Mouse (Mus musculus) telencephalon, adult 2 months (tissue): ENCODE measurements around the gene Dcaf11.

ENCODE experiments used
- DNase-seq: peaks from one replicate; pipeline ENCODE4 v3.0.0-alpha.2; 2011; ENCODE audit warnings: low read depth, low spot score

Dcaf11 gene

DNA sequence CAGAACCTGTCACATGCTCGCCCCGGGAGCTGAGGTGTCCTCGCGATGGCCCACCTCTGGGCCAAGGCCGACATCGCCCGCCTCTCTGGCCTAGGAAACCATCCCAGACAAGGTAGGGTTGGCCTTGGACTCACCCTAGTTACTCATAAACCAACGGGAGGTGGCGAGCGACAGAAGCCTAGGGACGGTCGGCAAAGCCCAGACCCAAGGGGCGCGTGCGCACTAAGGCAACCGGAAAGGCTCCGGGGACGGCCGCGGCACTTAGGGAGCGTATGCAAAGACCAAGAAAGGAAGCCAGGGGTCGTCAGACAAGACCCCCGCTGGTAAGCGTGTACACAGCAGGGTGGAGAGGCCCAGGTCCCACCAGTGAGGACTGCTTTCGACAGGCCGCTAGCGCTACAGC lies at the start of gene Dcaf11:
Gene Dcaf11, plus strand, starts transcription at position 208 of the 403 bp plus-strand sequence.
- DNase-seq, result peak; percentile 89

DNA sequence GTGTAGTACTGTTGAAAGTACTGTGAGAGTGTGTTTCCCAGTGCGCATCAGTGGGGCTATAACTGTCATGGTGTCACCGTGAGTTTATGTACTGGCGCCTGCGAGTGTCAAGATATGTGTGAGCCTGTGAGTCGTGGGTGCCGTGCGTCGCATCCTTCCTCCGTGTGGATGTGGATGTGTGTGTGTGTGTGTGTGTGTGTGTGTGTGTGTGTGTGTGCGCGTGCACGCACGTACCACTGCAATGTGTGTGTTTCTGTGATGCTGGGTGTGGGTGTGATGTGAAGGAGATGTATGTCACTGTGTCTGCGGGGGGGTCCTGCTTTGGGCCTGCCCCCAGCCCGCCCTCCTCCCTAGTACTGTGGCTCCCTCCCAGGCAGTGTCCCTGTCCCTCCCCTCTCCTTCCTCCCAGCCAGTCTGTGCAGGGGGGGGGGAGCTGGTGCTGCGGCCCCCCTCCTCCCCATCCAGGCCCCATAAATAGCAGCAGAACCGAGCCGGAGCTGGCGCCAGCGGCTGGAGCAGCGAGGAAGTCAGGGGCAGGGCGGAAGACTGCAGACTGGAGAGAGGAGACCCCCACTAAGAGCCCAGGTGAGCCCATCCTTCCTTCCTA lies 49.6 kb upstream of the Dcaf11 start, which contains the start of gene Cpne6:
Gene Cpne6, plus strand, starts transcription at position 321 of the 607 bp plus-strand sequence.
- no peak for DNase-seq

DNA sequence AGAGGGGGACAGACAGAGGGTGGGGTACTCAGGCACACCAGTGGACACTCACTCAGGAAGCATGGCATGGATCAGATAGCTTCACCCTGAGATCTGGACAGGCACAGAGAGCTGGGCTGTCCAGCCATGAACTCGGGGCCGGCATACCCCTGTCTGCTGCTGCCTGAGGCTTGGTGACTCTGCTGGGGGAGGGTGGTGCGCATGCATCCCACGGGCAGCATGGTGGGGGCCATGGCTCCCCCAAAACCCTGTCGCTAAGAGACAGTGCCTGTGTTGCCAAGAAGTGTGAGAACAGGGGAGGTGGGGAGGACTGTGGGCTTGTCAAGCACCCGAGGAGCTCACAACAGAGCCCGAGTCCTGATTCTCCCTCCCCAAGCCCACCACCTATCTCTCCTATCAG lies 48.8 kb upstream of the Dcaf11 start:
- DNase-seq, result no peak

DNA sequence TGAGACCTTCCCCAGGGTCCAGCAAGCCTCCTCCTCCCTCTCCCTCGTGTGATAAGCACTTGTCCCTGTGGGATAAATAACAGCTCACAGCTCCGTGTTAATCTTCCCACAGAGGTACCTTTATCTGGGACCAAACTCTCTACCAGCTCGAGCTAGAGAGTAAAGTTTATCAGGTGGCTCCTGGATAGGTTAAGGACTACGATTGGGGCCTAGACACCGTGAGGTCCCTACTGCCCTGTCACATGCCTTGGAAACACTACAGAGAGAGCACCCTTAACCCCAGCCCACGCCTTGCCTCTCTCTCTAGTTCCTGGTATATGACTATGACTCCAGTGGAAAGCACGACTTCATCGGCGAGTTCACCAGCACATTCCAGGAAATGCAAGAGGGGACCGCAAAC lies 45.9 kb upstream of the Dcaf11 start:
- no peak for DNase-seq

DNA sequence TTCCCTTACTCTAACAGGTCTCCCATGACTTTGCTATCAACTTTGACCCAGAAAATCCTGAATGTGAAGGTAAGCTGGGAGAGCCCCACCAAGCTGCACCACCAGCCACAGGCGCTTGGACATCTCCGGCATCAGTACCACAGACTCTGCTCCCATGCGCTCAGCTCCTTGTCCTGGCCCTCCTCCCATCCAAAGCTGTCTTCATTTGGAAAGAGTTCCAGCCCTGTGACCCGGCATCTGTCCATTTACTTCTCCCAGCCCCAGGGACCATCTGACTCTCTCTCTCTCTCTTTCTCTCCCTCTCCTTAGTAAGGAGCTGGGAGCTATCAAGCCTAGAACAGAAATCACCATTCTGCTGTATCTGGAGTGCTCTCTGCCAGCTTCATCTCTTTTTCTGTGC lies 44.0 kb upstream of the Dcaf11 start:
- DNase-seq, result no peak

DNA sequence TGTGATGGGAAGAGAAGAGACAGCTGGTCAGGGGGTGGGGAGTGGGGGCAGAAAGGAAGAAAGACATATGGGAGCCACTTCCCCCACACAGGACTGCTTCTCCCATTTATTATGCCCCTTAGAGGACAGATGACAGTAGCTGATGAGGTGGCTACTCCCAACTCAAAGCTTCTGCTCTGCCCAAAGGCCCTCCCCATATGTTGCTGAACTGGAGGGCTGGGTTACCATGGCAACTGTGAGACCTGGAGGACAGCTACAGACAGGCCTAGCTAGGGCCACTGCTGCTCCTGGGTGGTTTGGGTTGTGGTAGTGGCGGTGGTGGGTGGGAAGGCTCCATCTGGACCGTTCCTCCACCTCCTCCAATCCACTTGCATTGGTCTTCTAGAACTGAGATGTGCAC lies 40.9 kb upstream of the Dcaf11 start:
- peak; percentile 81 for DNase-seq

DNA sequence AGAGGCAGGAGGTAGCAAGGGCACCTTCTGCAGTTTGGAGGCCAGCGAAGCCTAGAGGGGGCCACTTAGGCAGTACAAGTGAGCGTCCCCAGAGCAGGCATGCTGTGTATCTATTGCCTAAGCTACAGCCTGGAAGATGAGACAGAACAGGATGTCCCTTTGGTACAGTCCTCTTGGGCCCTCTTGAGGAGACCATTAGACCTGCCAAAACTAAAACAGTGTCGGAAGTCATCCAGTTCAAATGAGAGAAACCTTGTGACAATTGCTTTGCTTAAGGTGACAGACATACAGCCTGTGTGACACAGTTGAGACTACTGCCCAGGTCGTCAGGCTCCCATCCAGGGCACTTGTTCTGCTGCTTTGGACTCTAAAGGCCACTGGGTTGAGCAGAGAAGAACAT lies 40.2 kb upstream of the Dcaf11 start:
- no peak for DNase-seq

DNA sequence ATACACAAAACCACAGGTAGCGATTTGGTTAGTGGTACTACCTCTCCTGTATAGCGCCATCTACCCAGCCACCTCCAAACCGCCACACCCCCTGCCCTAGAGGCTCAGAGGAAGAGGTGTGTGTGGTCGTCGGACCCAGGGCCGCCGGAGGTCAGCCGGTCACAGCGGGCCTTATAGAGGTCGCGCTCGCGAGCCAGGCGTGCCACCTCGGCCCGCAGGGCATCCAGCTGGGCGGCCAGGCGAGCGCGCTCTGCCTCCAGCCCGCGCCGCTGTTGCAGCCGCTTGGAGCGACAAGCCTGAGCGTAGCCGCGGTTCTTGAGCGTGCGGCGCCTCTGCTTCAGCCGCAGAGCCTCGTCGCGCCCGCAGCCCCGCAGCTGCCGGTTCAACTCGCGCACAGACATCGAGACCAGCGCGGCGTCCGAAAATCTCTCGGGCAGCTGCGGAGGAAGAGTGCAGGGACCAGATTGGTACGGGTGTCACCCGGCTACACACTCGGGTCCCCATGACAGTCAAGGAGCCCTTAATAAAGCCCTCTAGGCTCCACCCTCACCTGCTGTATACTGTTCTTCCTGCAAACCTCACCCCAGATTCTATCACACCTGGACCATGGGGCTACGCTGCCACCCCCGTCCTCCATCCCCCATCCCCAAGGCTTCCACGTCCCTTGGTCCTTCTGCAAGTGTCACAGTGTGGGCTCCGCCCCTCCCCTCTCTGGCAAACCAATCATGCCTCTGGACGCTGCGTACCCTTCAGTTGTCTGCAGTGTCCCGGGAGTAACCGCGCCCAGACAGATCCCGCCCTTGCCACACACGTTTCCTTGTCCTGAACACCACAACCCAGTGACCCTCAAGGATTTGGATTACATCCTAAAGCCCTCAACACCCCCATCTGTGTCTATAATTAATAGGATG lies 39.1 kb upstream of the Dcaf11 start:
- no peak for DNase-seq

DNA sequence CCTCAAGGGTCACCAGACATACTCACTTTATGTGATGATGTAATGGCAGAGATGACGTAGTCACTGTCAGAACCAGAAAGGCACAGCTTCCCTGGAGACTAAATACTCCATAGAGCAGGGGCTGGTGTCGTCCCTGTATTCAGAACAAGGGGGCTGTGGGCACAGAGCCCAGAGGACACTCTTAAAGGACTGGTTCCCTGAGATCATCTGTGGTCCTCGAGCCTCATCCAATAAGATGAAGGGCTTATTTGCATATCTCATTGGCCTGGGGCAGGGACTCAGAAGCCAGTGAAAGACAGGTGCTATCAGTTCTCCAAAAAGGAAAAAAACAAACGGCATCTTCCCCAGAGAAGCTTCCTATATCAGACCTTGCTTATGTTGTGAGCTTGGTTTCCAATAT lies 35.7 kb upstream of the Dcaf11 start:
- no peak for DNase-seq

DNA sequence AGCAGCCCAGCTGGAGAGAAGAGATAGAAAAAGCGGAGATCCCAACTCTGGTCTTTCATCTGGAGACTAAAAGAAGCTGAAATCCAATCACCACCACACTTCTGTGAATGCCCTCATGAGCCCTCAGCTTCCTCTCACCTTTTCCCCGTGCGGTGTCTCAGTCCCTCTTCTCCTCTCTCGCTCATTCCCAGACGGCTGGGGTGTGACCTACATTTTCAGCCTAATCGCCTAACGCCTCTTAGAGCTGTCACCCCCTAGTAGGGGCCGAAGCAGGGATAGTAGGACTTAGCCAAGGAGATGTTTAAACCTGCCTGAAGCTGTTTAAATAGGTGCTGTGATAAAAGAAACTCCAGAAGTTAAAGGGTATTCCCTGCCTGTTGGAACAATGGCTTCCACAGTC lies 35.0 kb upstream of the Dcaf11 start, which contains the start of gene Nrl:
Gene Nrl, minus strand, starts transcription at position 197 of the 400 bp plus-strand sequence.
- DNase-seq, result no peak

DNA sequence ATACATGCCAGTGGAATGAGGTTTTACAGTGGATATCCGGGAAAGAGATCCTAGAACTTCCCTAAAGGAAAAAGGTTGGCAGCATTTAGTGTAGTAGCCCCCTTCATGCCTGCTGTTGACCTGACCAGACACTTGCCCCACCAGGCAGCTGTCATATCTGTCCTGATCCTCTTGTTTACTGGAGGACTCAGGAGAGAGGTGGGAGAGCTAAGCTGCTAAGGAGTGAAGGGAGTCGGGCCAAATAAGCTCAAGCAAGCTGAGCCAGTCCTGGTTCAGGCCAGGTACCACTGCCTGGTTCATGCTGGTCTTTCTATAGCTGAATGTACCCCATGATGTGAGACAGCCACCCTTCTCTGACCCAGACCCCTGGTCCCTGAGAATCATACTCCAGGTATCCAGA lies 33.1 kb upstream of the Dcaf11 start:
- no peak for DNase-seq

DNA sequence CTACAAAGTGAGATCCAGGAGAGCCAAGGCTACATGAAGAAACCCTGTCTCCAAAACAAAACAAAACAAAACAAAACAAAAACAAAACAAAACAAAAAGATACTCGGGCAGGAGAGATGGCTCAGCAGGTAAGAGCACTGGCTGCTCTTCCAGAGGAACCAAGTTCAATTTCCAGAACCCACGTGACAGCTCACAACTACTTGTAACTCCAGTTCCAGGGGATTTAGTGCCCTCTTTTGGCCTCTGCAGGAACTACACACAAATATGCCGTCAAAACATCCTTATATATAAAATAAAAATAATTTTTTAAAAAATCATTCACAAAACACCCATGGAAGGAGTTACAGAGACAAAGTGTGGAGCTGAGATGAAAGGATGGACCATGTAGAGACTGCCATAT lies 31.9 kb upstream of the Dcaf11 start:
- DNase-seq, result no peak

DNA sequence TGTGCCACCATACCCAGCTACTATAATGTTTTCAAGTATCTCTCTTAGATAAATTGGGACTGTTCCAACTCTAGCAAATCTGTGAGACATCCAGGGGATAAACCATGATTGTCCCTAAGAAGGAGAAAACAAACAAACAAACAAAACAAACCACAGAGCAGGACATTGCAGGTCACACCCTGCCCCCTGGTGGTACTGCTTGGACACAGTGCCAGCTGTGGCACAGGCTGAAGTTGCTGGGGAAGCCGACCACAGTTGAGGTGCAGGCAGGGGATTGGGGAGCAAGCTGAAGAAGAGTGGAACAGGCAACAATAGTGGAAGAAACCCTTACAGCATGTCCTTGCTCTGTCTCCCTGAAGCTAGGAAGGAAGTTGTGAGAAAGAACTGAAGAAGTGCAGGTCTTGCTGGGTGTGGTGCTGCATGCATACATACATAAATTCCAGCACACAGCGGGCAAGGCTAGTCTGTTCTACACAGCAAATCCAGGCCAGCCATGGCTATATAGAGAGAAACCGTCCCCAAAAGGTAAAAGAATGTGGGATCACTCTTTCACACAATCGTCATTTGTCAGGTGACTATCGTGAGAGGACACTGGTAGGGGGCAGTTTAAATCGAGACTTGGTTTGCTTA lies 23.6 kb upstream of the Dcaf11 start:
- DNase-seq, result no peak

DNA sequence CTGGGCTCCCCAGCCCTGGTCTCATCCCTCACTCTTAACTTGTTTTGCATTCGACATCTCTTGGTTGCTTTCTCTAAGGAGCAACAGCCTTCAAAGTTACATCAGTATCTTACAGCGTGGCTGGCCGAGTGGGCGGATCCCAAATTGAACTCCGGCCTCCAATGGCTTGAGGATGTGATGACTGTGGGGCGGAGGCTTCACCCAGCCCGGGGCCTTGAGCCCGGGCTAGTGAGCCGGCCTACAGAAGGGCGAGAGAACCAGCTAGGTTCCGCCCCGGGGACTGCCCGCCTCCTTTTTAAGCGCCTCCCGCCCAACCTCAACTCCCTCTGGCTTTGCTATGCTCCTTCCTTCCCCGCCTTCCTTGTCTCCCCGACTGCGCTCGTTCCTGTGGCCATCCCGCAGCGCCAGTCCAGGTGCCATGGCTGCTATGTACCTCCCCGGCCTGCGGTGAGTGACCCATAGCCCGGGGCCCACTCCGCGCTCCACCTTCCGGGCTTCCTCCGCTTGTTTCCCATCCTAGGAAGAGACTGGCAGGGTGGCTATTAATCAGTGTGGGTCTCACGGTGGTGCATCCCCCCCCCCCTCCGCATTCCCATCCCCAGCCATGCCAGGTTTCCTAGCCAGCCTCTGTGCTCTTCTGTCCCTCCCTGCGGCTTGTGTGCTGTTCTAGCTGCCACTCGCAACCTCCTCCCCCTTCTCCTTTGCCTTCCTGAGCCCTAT lies 19.6 kb upstream of the Dcaf11 start, which contains the start of gene Pck2:
Gene Pck2, plus strand, starts transcription at position 200 of the 720 bp plus-strand sequence.
- peak; percentile 62 for DNase-seq

DNA sequence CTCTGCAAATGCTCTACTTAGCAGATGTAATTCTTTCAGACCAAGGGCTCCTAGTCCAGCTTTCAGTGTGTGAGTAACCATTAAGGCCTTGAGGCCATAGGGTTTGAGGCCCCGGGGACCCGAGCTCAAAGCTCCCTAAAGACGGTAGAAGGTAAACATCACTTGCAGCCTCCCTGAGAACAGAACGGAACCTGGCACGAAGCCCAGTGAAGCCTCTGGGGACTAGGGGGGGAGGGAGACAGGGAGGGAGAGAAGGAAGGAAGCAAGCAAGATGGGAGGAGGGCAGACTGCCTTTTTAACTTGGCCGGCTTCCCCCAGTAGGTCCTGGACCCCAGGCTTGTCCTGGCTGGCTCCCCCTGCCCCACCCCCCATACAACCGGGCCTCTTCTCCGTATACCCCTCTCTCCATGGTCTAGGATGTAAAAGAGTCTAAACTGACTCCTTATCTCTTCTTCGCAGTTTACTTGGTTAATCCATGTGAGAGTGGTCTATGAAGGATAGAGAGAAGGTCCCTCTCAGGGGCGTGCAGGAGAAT lies 19.0 kb upstream of the Dcaf11 start:
- peak; percentile 78 for DNase-seq

DNA sequence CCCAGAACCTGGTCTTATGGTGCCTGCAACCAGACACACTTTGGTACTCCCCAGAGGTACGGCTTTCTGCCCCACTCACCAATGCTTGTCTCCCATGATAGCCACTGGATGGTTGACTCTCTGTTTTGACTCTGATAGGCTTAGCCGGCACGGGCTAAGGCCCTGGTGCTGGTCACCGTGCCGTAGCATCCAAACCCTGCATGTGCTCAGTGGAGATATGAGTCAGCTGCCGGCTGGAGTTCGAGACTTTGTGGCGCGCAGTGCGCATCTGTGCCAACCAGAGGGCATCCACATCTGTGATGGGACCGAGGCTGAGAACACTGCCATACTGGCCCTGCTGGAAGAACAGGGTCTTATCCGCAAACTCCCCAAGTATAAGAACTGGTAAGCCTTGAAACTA lies 17.5 kb upstream of the Dcaf11 start:
- DNase-seq, result no peak

DNA sequence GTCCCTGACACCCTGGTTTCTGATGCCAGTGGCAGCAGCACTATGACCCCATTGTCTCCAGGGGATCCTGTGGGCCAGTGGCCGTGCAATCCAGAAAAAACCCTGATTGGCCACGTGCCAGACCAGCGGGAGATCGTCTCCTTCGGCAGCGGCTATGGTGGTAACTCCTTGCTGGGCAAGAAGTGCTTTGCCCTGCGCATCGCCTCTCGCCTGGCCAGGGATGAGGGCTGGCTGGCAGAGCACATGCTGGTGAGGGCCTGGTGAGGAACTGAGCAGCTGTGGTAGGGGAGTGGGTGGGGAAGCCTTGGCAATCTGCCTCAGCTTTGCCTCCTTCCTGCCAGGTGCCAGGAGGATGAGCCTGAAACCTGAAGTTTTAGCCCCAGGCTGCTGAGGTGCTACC lies 15.5 kb upstream of the Dcaf11 start:
- DNase-seq, result no peak

DNA sequence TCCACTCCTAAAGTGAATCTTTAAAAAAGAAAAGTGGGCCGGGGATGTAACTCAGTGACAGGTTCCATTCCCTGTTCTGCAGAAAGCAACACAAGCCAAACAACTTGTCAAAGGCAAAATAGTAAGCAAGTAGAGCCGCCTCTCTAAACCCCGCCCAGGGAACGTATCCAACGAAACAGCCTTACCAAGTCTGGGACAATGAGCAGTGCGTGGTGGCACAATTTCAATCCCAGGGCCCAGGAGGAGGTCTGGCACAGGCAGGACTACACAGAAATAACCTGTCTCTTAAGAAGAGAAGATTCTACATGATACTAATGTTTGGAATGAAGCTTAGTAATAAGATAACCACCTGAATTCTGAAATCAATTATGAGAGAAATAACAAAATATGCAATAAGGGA lies 9.6 kb upstream of the Dcaf11 start:
- no peak for DNase-seq

DNA sequence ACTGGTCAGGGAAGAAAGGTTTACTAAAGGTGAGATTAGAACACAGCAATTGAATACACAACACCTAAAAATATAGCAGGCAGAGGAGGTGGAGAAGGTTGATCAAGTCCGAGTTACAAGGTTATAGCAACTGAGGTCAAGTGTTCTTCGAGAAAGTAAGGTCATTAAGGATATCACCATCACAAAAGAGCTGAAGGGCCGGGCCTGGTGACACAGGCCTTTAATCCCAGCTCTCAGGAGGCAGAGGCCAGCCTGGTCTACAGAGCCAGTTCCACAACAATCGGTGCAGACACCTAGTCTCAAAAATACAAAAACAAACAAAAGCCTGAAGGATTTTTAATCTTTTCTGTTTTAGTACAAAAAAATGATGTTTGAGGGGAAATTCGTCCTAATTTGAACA lies 8.5 kb upstream of the Dcaf11 start:
- no peak for DNase-seq

DNA sequence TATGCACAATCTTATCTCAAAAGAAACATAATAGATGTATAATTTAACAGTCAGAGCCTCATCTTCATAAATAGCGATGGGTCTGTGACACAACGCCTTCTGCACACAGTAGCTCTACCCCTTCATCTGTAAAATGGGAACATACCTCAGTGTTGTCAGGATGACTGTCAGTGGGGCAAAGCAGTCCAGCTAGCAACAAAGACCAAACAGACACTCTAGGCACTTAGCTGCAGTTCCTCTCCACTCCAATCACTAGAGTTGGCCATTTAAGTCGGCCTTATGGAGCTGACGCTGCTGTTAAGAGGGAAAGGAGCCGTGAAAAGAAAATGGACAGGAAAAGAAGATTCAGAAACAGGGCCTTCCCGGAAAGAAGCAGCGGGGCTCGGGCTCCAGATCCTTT lies 8.0 kb upstream of the Dcaf11 start:
- no peak for DNase-seq

DNA sequence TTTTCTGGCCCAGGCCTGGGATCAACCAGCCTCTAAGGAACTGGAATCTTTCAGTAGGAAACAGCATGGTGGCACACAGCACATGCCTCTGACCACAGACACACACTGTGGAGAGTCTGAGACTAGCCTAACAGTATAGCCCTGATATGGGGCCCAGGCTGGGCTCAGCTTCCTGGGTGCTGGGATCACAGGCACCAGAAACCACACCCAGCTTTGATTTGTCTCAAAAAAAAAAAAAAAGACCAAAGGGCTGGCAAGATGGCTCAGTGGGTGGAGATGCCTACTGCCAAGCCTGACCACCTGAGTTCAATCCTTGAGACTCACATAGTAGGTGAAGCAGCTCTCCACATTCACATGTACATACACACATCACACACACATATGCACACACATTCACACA lies 5.2 kb upstream of the Dcaf11 start:
- no peak for DNase-seq

DNA sequence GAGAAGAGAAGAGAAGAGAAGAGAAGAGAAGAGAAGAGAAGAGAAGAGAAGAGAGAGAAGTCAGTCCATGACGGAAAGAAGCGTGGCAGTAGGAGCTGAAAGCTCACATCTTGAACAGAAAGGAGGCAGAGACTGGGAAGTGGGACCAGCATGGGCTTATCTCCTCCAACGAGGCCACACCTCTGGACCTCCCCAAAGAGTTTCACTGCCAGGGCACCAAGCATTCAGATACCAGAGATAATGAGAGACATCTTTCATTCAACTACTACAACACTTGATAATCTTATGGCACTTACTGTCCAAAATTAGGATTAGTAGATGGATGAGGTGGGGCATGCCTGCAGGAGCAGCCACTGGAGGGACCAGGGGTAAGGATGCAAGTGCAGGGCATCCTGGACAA lies 4.0 kb upstream of the Dcaf11 start:
- DNase-seq, result no peak
